Mouse (Mus musculus) bone marrow macrophage, adult 2 months (primary cell): ENCODE measurements around the gene Socs3. TPM values are rescaled to one million over a fixed set of nuclear protein-coding genes. Genes with fewer than 3 reads are reported as not detected.
A peak's percentile ranks its signal among the peaks of the same experiment; 100 is the strongest.

Experiments used
- H3K27ac ChIP-seq: 2 replicates; pipeline ENCODE4 v1.5.1; 2012; ENCODE audit warnings: low read depth, low read length; ENCODE audit not compliant: insufficient read depth
- H3K4me1 ChIP-seq: 2 replicates; pipeline ENCODE4 v1.6.1; 2012; ENCODE audit warnings: low read length; ENCODE audit not compliant: control insufficient read depth, insufficient read depth
- H3K4me3 ChIP-seq: 2 replicates; pipeline ENCODE4 v1.5.1; 2012; ENCODE audit warnings: mild to moderate bottlenecking, low read length, moderate library complexity; ENCODE audit not compliant: insufficient read depth
- CTCF ChIP-seq: IDR thresholded peaks from 2 replicates; pipeline ENCODE4 v1.5.1; 2012; ENCODE audit warnings: low read depth, mild to moderate bottlenecking, low read length, moderate library complexity
- POLR2A ChIP-seq: IDR thresholded peaks from 2 replicates; pipeline ENCODE4 v1.6.1; 2012; ENCODE audit warnings: mild to moderate bottlenecking, low read depth, low read length, borderline replicate concordance
- polyA plus RNA-seq: library from polyadenylated mRNA; stranded (reverse); fragments of >200 nt; gene quantifications from 2 replicates; pipeline ENCODE4 v1.2.4, GENCODE M21; 2012; ENCODE audit not compliant: missing spikeins, insufficient read depth, insufficient read length

Socs3 gene
- polyA plus RNA-seq, 1 experiment = 6.9 TPM

DNA sequence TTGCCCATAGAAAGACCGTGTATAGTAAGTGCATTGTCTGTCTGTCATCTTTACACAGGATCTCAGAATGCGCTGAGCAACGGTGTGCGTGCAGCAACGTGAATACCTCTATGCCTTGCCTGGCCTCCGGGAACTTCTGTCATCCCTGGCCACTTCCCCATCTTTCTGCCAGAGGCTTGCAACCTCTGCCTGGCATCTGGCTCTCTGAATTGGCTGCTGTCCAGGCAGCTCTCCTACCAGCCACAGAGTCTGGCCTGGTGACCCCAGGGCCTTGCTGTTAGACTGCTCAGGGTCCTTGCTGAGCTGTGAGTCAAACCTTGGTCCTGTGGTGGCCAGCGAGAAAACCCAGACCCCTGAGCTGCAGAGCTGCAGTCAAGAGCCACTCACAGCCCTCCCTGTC, 11.7 kb downstream of the Socs3 start:
- Histone ChIP-seq H3K4me1 (peaks cover 70% of the 10 kb centered on the region), H3K4me3 (no peak overlapping the region), H3K27ac (peak overlapping the region; percentile 49)
- no peak for TF ChIP-seq POLR2A
- TF ChIP-seq CTCF = no peak

DNA sequence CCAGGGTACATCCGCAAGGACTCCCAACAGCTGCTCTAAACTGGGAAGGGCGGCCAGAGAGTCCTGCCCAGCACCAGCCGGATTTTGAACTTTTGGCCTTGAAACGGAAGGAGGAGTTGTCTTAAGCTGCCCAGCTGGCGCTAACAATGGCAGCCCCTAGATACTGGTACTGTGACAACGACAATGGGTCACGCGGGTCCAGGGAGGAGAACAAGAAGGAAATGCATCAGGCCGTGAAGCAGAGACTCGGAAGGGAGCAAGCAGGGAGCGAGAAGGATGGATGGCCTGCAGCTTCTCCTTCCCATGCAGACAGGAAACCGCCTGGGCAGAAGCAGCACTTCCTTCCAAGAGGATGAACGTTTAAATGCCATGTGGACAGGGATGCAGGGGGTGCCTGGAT, 14.2 kb downstream of the Socs3 start:
- no peak for TF ChIP-seq POLR2A
- no peak for TF ChIP-seq CTCF
- no peak overlapping the region for H3K4me3 ChIP-seq
- H3K27ac ChIP-seq = no peak overlapping the region
- H3K4me1 ChIP-seq = peaks cover 67% of the 10 kb centered on the region

DNA sequence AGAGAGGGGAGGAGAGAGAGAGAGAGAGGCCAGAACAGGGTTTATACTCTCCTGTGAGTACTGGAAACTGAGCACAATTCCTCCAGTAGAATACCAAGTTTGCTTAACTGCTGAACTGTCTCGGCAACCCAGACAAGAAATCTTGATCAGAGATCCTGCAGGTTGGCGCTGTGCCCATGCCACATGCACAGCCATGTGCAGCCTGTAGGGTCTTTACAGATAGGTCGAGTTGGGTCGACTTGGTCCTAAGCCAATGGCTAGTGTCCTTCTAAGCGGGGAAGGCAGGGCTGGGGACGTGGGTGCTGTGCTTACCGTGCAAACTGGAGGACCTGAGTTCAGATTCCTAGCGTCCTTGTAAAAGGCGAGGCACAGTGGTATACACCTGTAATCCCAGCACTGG, 15.0 kb downstream of the Socs3 start:
- Histone ChIP-seq H3K4me3 (no peak overlapping the region), H3K4me1 (peaks cover 67% of the 10 kb centered on the region), H3K27ac (peak overlapping the region; percentile 13; the same call in 1 of the 2 replicates)
- TF ChIP-seq POLR2A (no peak), CTCF (no peak)

DNA sequence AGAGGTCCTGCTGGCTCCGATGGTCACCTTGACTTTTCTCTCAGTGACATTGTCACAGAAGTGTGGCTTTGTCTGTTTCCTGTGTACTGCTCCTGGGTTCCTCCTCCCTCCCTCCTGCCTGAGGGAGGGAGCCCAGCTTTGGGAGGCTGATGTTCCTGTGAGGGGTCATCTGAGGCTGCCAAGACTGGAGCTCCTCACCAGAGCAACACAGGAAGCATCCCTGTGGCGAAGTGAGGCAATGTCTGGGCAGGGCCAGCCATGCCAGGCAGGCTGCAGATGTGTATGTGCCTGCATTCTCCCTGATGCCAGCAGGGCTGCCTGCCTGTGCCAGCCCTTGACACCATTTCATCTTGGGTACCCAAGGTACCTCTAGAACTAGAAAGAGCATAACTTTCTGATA, 15.8 kb downstream of the Socs3 start:
- peak overlapping the region; percentile 13; the same call in 1 of the 2 replicates for H3K27ac ChIP-seq
- H3K4me3 ChIP-seq = no peak overlapping the region
- TF ChIP-seq POLR2A (no peak), CTCF (no peak)
- peaks cover 62% of the 10 kb centered on the region for H3K4me1 ChIP-seq

DNA sequence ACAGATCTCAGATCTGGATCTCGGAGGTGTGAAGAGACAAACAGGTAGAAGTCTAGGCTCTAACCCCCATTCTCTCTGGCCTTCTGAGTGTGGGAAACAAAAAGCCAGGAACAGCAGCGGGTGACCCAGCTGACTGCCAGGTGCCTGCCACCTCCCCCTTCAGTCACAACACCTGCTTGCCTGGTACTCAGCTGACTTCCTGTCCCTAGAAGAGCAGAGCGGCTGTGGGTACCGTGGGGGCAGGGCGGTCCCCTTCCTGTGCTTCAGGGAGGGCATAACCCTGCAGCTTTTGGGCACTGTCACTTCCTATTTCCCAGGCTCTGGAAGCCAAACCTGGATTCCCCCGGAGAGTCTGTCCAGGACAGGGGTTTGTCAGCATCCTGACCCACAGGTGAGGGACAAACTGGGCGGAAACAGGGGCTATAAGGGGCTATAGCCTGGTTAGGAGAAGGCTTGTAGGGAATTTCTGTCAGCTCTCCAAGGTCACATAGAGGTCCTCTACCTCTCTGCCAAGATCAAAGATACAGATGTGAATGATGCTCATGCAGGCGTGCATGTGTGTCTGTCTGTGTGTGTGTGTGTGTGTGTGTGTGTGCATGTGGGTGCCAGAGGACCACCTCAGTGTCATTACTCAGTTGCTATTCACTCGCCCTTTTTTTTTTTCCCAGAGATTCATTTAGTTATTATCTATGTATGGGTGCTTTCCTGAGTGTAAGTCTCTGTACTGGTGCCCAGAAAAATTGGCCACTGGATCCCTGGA, 17.5 kb downstream of the Socs3 start:
- no peak for TF ChIP-seq POLR2A
- TF ChIP-seq CTCF = no peak
- Histone ChIP-seq H3K4me3 (no peak overlapping the region), H3K27ac (no peak overlapping the region), H3K4me1 (peaks cover 55% of the 10 kb centered on the region)

DNA sequence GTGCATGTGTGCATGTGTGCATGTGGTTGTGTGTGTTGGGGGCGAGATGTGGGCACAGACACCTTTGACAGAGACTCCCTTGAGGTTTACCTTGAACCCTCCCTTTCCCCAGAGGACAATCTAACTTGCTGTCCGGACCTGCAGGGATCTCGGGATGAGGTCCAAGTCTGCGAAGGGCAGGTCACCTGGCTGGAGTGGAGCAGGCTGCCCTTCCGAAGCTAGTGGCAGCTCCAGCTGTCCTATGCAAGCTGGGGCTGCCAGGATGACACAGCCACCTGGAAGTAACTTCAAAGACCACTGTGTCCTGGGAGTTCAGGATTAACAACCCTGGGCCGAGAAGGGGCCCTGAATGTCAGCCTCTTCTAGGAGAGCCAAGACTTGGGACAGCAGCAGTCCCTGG, 18.5 kb downstream of the Socs3 start:
- TF ChIP-seq POLR2A (no peak), CTCF (no peak)
- H3K4me1 ChIP-seq = peaks cover 59% of the 10 kb centered on the region

DNA sequence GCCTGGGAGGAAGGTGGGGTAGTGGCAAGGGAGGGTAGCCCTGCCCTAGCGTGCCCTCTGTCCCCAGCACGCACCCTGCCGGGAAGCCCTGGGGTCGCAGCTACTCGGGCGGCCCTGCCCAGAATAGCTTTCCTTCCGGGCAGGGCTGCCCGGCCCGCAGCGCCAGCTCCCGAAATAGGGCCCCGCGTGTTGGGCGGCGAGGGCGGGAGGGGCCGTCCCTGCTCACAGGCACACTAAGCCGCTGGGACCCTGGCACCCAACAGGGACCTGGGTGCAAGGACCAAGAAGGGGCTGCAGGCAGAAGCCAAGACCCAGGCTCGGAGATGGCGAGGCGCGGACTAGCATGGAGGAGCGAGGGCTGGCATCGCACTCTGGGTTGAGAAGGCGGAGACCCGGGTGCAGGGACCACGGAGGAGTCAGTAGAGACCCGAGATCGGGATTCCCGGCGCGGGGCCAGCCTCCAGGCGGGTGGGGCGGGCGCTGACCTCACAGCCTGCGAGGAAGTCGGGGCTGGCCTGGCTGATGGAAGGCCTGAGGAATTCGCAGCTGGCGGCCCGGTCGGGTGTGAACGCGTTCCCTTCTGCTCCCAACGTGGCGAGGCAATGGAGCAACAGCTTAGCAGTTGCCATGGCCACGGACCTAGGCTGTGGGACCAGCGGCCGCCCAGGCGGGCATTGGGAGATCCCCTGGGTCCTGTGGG, 20.3 kb downstream of the Socs3 start:
- Histone ChIP-seq H3K4me1 (peaks cover 57% of the 10 kb centered on the region), H3K4me3 (no peak overlapping the region), H3K27ac (no peak overlapping the region; the same call in 1 of the 2 replicates)
- no peak for TF ChIP-seq POLR2A
- no peak for TF ChIP-seq CTCF

More for the DNA sequence above, 18.5 kb downstream of the Socs3 start:
- no peak overlapping the region for H3K27ac ChIP-seq
- H3K4me3 ChIP-seq = no peak overlapping the region

DNA sequence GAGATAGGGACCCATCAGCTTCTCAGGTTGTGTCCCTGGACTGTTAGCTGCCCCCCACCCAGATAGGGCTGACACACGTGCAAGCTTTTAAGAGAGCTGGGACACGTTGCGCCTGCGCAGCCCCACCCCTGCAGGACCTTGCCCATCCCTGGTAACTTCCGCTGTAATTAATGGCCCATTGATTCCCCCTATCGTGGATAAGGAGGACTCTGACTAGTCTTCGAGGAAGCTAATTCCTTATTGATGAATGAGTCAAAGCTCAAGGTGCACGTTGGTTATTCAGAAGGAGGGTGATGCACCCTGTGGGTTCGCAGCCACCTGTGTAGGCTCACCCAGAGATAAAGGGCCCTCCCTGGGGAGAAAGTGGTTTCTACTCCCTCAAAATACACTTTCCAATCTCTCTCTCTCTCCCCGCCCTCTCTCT, 22.8 kb downstream of the Socs3 start:
- H3K4me3 ChIP-seq = peak overlapping the region; percentile 37
- H3K27ac ChIP-seq = peak overlapping the region; percentile 92
- H3K4me1 ChIP-seq = peaks cover 50% of the 10 kb centered on the region
- TF ChIP-seq CTCF = no peak
- no peak for TF ChIP-seq POLR2A

DNA sequence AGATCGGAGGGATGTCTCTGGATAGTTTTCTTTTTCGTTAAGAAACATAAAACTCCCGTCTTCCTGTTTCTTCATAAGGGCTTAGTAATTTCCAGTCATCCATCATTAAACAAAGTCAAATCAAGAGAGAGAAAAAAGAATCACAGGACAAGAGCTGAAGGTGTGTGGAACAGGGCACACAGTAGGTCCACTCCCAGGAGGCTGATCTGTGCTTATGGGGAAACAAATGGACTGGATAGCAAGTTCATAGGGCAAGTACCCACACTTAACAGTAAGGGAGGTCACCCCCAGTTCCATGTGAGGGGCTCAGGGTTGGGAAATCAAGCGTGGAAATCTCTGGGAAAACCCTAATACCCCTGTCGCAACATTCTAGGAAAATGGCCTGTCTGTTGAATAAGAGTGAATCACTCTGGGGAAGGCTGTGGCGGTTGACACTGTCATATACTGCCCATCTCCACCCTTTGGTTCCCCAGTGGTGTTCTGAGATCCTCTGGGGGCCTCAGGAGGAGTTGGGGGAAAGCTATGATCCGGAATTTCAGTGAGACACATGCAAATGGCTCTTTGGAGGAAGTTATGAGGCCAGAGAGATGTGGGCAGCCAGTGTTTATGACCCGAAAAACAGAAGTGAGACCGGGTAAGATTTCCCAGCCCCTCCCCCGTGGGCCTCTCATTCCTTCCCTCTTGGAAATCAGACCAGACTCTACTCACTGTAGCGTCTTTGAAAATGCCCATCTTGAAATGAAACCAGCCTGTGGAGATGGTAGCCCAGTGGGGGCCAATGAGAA, 23.5 kb downstream of the Socs3 start:
- TF ChIP-seq CTCF (no peak), POLR2A (no peak)
- peak overlapping the region; percentile 37 for H3K4me3 ChIP-seq
- H3K4me1 ChIP-seq = peaks cover 50% of the 10 kb centered on the region
- H3K27ac ChIP-seq = peak overlapping the region; percentile 95

DNA sequence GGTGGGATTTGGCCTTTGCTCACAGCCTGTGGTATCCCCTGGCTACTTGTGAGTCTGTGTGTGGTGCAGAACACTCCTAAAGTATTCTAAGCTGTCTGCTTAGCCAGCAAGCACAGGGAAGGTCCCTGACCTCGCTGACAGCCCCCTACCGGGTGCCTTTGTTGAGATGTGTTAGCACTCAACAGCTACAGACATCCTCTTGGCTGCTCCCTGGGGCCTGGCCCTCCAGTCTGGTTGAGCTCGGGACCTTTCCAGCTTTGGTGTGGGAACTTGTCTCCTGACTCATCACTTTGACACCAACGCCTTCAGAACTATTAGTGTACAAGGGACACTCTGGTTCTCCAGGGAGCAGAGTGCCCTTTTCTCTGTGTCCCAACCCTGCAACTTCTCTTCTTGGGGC, 28.0 kb downstream of the Socs3 start:
- no peak overlapping the region for H3K4me3 ChIP-seq
- TF ChIP-seq POLR2A = no peak
- TF ChIP-seq CTCF = no peak
- H3K4me1 ChIP-seq = peaks cover 46% of the 10 kb centered on the region
- peak overlapping the region; percentile 20; the same call in 1 of the 2 replicates for H3K27ac ChIP-seq
